Mouse (Mus musculus): ENCODE measurements at regions not wholly inside any gene's neighbourhood (a gene's known extent, or its start where the extent isn't known, plus 50 kb on each side); places are given as distances from the start of the nearest gene placed in this dataset.

DNA sequence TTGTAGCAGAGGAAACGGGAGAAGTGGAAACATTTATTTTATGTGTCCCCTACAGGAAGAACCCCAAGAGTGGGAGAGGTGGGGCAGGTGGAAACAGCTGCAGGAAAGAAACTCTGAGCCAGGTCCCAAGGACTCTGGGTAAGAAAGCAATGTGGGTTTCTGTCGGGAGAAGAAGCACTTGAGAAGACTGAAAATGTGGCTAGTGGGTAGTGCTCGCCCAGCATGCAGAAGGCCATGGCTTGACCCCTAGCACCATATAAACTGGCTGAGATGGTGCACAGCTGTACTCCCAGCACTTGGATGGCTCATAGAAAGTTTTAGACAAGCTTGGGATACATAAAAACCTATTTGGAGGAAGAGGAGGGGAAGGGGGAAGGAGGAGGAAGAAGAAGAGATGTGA is 71.9 kb upstream of the Jade1 start:
- Histone ChIP-seq H3K4me3 (no peak overlapping the region), H3K27me3 (ENCODE audit: control insufficient read depth, insufficient read depth, low read length) (no peaks in the 10 kb centered on the region), H3K79me2 (replicated peaks; ENCODE audit: control insufficient read depth, insufficient read depth, low read length) (no peaks in the 10 kb centered on the region), H3K4me1 (ENCODE audit: control insufficient read depth, insufficient read depth, low read length) (no peaks in the 10 kb centered on the region), H3K9ac (ENCODE audit: low read depth, low read length) (no peak overlapping the region), H3K27ac (no peak overlapping the region), H3K36me3 (ENCODE audit: control insufficient read depth, insufficient read depth, low read length) (no peaks in the 10 kb centered on the region)
- 51% methylated on average over 3 of the region's 3 CpGs for WGBS
- intact Hi-C loops (cut with DNase I): no loop called here
- DNase-seq: no peak
- TF ChIP-seq CTCF (IDR thresholded peaks at IDR 0.05): no peak
- no peak for TF ChIP-seq POLR2A (IDR thresholded peaks at IDR 0.05; ENCODE audit: insufficient read depth, low read depth, low read length)
- no peak for TF ChIP-seq EP300 (IDR thresholded peaks at IDR 0.05; ENCODE audit: insufficient read depth, low read depth, low read length)

DNA sequence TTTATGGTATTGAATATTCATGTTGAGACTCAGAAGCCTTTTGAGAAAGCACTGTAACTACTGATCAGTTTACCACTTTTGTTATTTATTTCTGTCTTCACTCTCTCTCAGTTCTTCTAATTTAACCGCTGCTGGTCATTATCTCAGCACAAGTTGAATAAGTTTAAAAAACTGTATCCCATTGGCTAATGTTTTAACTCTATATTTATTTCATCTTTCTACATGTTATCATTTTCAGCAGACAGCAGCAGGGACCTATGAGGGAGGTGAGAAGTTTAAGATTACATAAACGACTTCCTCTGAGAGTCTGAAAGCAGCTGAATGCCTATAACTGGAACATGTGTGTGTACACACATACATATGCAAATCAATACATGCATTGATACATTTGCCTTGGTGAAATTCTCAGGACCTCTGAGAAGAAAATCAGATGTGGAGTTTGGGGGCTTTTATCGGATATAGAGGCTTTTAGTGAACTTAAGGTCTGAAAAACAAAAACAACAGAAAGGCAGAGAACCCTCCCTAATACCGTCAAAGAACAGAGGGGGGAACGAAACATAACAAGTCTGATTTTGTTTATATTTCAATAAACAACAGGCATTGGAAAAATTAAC is 72.5 kb upstream of the Jade1 start:
- WGBS: 63% methylated on average over 5 of the region's 5 CpGs
- intact Hi-C loops (cut with DNase I): no loop called here
- no peak for TF ChIP-seq CTCF (IDR thresholded peaks at IDR 0.05)
- TF ChIP-seq EP300 (IDR thresholded peaks at IDR 0.05; ENCODE audit: insufficient read depth, low read depth, low read length): no peak
- no peak for TF ChIP-seq POLR2A (IDR thresholded peaks at IDR 0.05; ENCODE audit: insufficient read depth, low read depth, low read length)

DNA sequence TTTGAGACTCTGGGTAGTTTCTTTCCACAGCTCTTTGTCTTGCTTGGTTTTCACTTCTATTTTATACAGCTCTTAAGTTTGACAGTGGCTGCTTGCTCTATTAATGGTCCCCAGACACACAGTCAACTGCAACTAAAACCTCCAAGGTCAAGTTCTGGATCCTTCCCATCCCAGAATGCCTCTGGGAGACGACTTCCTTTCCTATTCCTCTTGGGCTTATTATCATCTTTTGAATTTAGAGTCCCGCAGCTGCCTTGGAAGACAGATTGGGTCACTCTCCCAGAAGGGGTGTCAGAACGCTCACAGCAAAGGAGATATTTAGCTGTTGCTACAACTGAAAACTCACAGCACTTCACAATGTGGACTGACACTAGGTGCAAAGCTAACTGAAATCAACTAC is 75.3 kb upstream of the Jade1 start:
- intact Hi-C loops (cut with DNase I): no loop called here
- Histone ChIP-seq H3K4me3 (no peak overlapping the region), H3K27me3 (ENCODE audit: control insufficient read depth, insufficient read depth, low read length) (no peaks in the 10 kb centered on the region), H3K9ac (ENCODE audit: low read depth, low read length) (no peak overlapping the region), H3K79me2 (replicated peaks; ENCODE audit: control insufficient read depth, insufficient read depth, low read length) (no peaks in the 10 kb centered on the region), H3K4me1 (ENCODE audit: control insufficient read depth, insufficient read depth, low read length) (no peaks in the 10 kb centered on the region), H3K27ac (peak overlapping the region; percentile 38), H3K36me3 (ENCODE audit: control insufficient read depth, insufficient read depth, low read length) (no peaks in the 10 kb centered on the region)
- peak in 1 of 2 experiments; percentile 20 for DNase-seq
- no peak for TF ChIP-seq CTCF (IDR thresholded peaks at IDR 0.05)
- no peak for TF ChIP-seq POLR2A (IDR thresholded peaks at IDR 0.05; ENCODE audit: insufficient read depth, low read depth, low read length)
- no peak for TF ChIP-seq EP300 (IDR thresholded peaks at IDR 0.05; ENCODE audit: insufficient read depth, low read depth, low read length)
- WGBS: 41% methylated on average over 3 of the region's 3 CpGs

More for the DNA sequence above, 72.5 kb upstream of the Jade1 start:
- Histone ChIP-seq H3K79me2 (replicated peaks; ENCODE audit: control insufficient read depth, insufficient read depth, low read length) (no peaks in the 10 kb centered on the region), H3K27me3 (ENCODE audit: control insufficient read depth, insufficient read depth, low read length) (no peaks in the 10 kb centered on the region), H3K4me1 (ENCODE audit: control insufficient read depth, insufficient read depth, low read length) (no peaks in the 10 kb centered on the region), H3K9ac (ENCODE audit: low read depth, low read length) (no peak overlapping the region), H3K4me3 (no peak overlapping the region), H3K36me3 (ENCODE audit: control insufficient read depth, insufficient read depth, low read length) (no peaks in the 10 kb centered on the region), H3K27ac (no peak overlapping the region)
- DNase-seq: no peak

DNA sequence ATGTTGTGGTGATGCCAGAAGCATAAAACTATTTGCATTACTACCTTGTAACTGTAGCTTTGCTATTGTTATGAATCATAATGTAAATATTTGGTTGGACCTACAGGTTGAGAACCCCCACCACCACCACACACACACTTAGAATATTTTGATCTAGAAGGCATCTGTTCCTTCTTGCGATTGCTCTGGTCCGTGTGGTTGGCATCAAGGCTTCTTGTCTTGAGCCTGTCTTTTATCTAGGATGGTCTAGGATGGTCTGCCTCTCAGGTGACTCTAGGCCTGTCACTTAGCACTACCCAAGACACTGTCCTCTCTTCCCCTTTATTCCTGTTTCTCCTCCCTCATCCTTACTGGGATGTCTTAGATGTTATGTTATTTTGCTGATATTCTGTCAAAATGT is 76.6 kb upstream of the Jade1 start:
- 91% methylated on average over 2 of the region's 2 CpGs for WGBS
- intact Hi-C loops (cut with DNase I): no loop called here
- no peak for DNase-seq
- TF ChIP-seq EP300 (IDR thresholded peaks at IDR 0.05; ENCODE audit: insufficient read depth, low read depth, low read length) (no peak), CTCF (IDR thresholded peaks at IDR 0.05) (no peak), POLR2A (IDR thresholded peaks at IDR 0.05; ENCODE audit: insufficient read depth, low read depth, low read length) (no peak)
- Histone ChIP-seq H3K36me3 (ENCODE audit: control insufficient read depth, insufficient read depth, low read length) (no peaks in the 10 kb centered on the region), H3K79me2 (replicated peaks; ENCODE audit: control insufficient read depth, insufficient read depth, low read length) (no peaks in the 10 kb centered on the region), H3K27ac (no peak overlapping the region), H3K4me3 (no peak overlapping the region), H3K9ac (ENCODE audit: low read depth, low read length) (no peak overlapping the region), H3K4me1 (ENCODE audit: control insufficient read depth, insufficient read depth, low read length) (no peaks in the 10 kb centered on the region), H3K27me3 (ENCODE audit: control insufficient read depth, insufficient read depth, low read length) (no peaks in the 10 kb centered on the region)

DNA sequence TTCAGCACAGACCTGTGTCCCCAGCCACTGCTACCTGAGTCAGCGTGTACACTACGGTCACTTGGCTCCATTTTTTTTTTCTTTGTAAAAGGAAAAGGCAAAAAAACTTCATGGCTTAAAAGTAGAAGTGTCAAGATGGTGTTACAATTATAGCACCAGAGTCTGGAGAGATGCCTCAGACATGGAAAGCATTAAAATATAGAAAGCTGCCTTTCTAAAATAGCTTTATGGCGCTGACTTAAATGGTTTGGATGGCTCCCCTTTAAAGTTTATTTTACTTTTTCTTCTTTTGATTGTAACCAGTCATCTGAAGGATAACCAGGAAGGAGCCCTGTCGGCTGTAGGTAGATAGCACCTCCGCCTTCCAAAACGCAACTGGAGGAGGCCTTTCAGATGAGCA is 79.0 kb upstream of the Jade1 start:
- no peak overlapping the region for H3K9ac ChIP-seq (ENCODE audit: low read depth, low read length)
- H3K4me3 ChIP-seq: no peak overlapping the region
- TF ChIP-seq EP300 (IDR thresholded peaks at IDR 0.05; ENCODE audit: insufficient read depth, low read depth, low read length) (no peak), CTCF (IDR thresholded peaks at IDR 0.05) (no peak), POLR2A (IDR thresholded peaks at IDR 0.05; ENCODE audit: insufficient read depth, low read depth, low read length) (no peak)
- H3K27ac ChIP-seq: no peak overlapping the region
- intact Hi-C loops (cut with DNase I): no loop called here
- no peaks in the 10 kb centered on the region for H3K4me1 ChIP-seq (ENCODE audit: control insufficient read depth, insufficient read depth, low read length)
- H3K36me3 ChIP-seq (ENCODE audit: control insufficient read depth, insufficient read depth, low read length): no peaks in the 10 kb centered on the region
- no peak for DNase-seq
- no peaks in the 10 kb centered on the region for H3K79me2 ChIP-seq (replicated peaks; ENCODE audit: control insufficient read depth, insufficient read depth, low read length)
- 89% methylated on average over 6 of the region's 6 CpGs for WGBS
- H3K27me3 ChIP-seq (ENCODE audit: control insufficient read depth, insufficient read depth, low read length): no peaks in the 10 kb centered on the region

DNA sequence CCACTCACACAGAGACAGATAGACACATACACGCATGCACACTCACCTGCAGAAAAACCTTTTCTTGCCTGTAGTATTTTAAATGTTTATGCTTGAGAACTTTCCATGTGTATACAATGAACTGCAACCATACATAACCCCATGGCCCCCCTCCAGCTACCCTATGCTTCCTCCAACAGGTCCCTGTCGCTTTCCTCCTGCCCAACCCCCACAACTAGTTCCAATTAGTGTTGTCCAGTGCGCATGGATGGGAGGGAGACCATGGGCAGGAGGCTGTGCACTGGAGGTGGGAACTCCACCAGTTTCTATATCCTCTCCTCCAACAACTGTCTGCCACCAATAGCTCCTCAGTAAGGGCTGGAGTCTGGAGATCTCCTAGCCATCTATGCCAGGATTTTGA is 82.9 kb upstream of the Jade1 start:
- TF ChIP-seq EP300 (IDR thresholded peaks at IDR 0.05; ENCODE audit: insufficient read depth, low read depth, low read length) (no peak), POLR2A (IDR thresholded peaks at IDR 0.05; ENCODE audit: insufficient read depth, low read depth, low read length) (no peak), CTCF (IDR thresholded peaks at IDR 0.05) (no peak)
- 86% methylated on average over 3 of the region's 3 CpGs for WGBS
- no peak for DNase-seq
- intact Hi-C loops (cut with DNase I): no loop called here
- Histone ChIP-seq H3K79me2 (replicated peaks; ENCODE audit: control insufficient read depth, insufficient read depth, low read length) (no peaks in the 10 kb centered on the region), H3K9ac (ENCODE audit: low read depth, low read length) (no peak overlapping the region), H3K4me1 (ENCODE audit: control insufficient read depth, insufficient read depth, low read length) (no peaks in the 10 kb centered on the region), H3K27ac (no peak overlapping the region), H3K27me3 (ENCODE audit: control insufficient read depth, insufficient read depth, low read length) (no peaks in the 10 kb centered on the region), H3K4me3 (no peak overlapping the region), H3K36me3 (ENCODE audit: control insufficient read depth, insufficient read depth, low read length) (no peaks in the 10 kb centered on the region)

Data from heart, adult 2 months (tissue).